Mouse (Mus musculus): ENCODE measurements around the gene Atp13a2.

The Atp13a2 gene

GRCm38 (mm10) chr4:140962207-140962909 lies 24.3 kb upstream of the Atp13a2 start:
- no peak for DNase-seq

GRCm38 (mm10) chr4:140962950-140963349 lies 23.7 kb upstream of the Atp13a2 start:
- DNase-seq: peak; percentile 37 to 38

GRCm38 (mm10) chr4:140963941-140964597 lies 22.6 kb upstream of the Atp13a2 start:
- peak in 1 of 2 experiments; percentile 30 for DNase-seq

- DNase-seq: peak; percentile 87 to 90
Observed at GRCm38 (mm10) chr4:140964620-140965019, 22.1 kb upstream of the Atp13a2 start.

GRCm38 (mm10) chr4:140967386-140968159 lies 19.1 kb upstream of the Atp13a2 start:
- DNase-seq: no peak

- no peak for DNase-seq
Observed at GRCm38 (mm10) chr4:140971691-140972090, 15.0 kb upstream of the Atp13a2 start.

GRCm38 (mm10) chr4:140974408-140974807 lies 12.3 kb upstream of the Atp13a2 start:
- DNase-seq: no peak

GRCm38 (mm10) chr4:140975356-140975755 lies 11.3 kb upstream of the Atp13a2 start:
- no peak for DNase-seq

GRCm38 (mm10) chr4:140977278-140977677 lies 9.4 kb upstream of the Atp13a2 start:
- no peak for DNase-seq

GRCm38 (mm10) chr4:140977886-140978692 lies 8.6 kb upstream of the Atp13a2 start:
- no peak for DNase-seq

- peak in 1 of 2 experiments; percentile 32 for DNase-seq
Observed at GRCm38 (mm10) chr4:140981605-140982004, 5.1 kb upstream of the Atp13a2 start.

- no peak for DNase-seq
Observed at GRCm38 (mm10) chr4:140982808-140983207, 3.9 kb upstream of the Atp13a2 start.

GRCm38 (mm10) chr4:140983442-140983841 lies 3.2 kb upstream of the Atp13a2 start:
- DNase-seq: peak in 1 of 2 experiments; percentile 42

- no peak for DNase-seq
Observed at GRCm38 (mm10) chr4:140984544-140984943, 2.1 kb upstream of the Atp13a2 start.

- DNase-seq: peak; percentile 30 to 42
Observed at GRCm38 (mm10) chr4:140986024-140986710, 506 bp upstream of the Atp13a2 start.

GRCm38 (mm10) chr4:140987476-140987875 lies 803 bp downstream of the Atp13a2 start:
- no peak for DNase-seq

- no peak for DNase-seq
Observed at GRCm38 (mm10) chr4:140988706-140989290, 2.1 kb downstream of the Atp13a2 start.

GRCm38 (mm10) chr4:140989447-140989846 lies 2.8 kb downstream of the Atp13a2 start:
- no peak for DNase-seq

GRCm38 (mm10) chr4:140992215-140992614 lies 5.5 kb downstream of the Atp13a2 start:
- peak; percentile 53 to 58 for DNase-seq

- no peak for DNase-seq
Observed at GRCm38 (mm10) chr4:140993846-140994245, 7.2 kb downstream of the Atp13a2 start.

GRCm38 (mm10) chr4:140995811-140996210 lies 9.1 kb downstream of the Atp13a2 start:
- no peak for DNase-seq

GRCm38 (mm10) chr4:140996812-140997211 lies 10.1 kb downstream of the Atp13a2 start:
- DNase-seq: no peak
